Mouse (Mus musculus): ENCODE data around the gene Gm15107. TPM values are rescaled to one million over a fixed set of nuclear protein-coding genes. Genes with fewer than 3 reads are reported as not detected.

Gene Gm15107
- not detected in 2 replicates for polyA plus RNA-seq (2021; fragmentation: Nextera tagmentation)
- long read RNA-seq, experiment 1 = 0 reads
- long read RNA-seq, experiment 2 = 0 reads

DNA sequence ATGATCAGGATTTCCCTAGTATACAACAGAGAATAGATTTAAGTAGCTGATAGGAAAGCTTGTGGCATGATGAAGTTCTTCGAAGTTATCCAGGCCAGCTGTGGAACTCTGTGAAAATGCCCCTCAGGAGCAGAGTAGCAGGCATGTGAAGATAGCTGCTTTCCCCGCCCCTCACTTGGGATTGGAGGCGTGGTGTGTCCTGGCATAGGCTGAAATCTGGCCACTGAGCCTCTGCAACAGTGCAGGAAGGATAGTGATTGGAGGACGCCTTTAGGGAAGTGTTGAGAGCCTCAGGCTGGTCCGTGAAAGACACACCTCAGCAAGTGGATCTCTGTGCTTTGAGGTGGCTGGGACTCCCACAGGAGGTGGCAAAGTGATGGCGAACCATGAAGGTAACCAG, at the start of gene Gm15107:
Gene Gm15107 (plus strand): TSS at position 301 of the 400 bp plus-strand sequence.

Other genes starting within 250 kb of the Gm15107 start
- not detected in 2 replicates for gene Gm15080, start 187.7 kb upstream of the Gm15107 start, polyA plus RNA-seq (2021; fragmentation: Nextera tagmentation)